In the genomic region with DNA sequence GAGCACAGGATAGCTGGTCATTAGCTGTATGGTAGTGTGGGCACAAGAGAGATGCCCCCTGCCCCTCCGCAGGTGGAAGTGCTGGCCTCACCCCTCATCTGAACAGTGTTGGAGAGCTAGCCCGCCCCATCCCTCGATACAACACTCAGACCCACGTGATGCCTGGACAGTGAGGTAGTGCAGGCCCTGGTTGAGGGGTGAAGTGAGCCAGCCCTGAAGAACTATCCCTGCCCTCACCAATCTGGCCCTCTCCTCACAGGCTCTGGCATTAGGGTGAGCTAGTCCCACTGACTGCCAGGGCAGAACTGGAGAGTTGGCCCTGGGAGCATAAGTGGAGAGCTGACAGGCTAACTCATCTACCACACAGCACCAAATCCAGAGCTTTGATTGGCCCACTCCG, we compare ENCODE assay signal across 22 mouse cellular contexts. TPM values are rescaled to one million over a fixed set of nuclear protein-coding genes. Genes with fewer than 3 reads are reported as not detected.
DNase-seq lines count a peak whose midpoint lies in the region; ATAC-seq and TF ChIP-seq lines count a peak whose summit lies in the region.
"Had no signal": no experiment of that assay in that cellular context is flagged by ENCODE, and none has a peak within 500 bp of the region (broad histone marks: within the 10 kb centered on the region; RNA-seq: fewer than 3 reads in every experiment).

No protein-coding gene starts in this region.

- H3K27ac ChIP-seq in forebrain, embryonic 15.5 days (replicated peaks), result no peak overlapping the region
- no peak overlapping the region for H3K27ac ChIP-seq in forebrain, embryonic 16.5 days (ENCODE audit: low read length)
- H3K27ac ChIP-seq in hindbrain, embryonic 11.5 days (ENCODE audit: low read depth, low read length), result no peak overlapping the region
- H3K27ac ChIP-seq in hindbrain, embryonic 13.5 days, result no peak overlapping the region
- H3K27ac ChIP-seq in lung, postnatal 0 days (ENCODE audit: low read length), result no peak overlapping the region
- H3K27ac ChIP-seq: embryonic facial prominence, embryonic 12.5 days; heart, adult 2 months; limb, embryonic 13.5 days; liver, embryonic 13.5 days had no signal

- TF ChIP-seq EP300 in lung, postnatal 0 days (IDR thresholded peaks at IDR 0.05), result no peak

- no peaks in the 10 kb centered on the region for H3K4me1 ChIP-seq in forebrain, embryonic 15.5 days
- H3K4me1 ChIP-seq in forebrain, embryonic 16.5 days (replicated peaks; ENCODE audit: control insufficient read depth, insufficient read depth, low read length), result no peaks in the 10 kb centered on the region
- no peaks in the 10 kb centered on the region for H3K4me1 ChIP-seq in hindbrain, embryonic 11.5 days (replicated peaks; ENCODE audit: control insufficient read depth, insufficient read depth, low read length)
- no peaks in the 10 kb centered on the region for H3K4me1 ChIP-seq in hindbrain, embryonic 13.5 days (replicated peaks)
- no peaks in the 10 kb centered on the region for H3K4me1 ChIP-seq in lung, postnatal 0 days (ENCODE audit: insufficient read depth, low read depth, low read length)
- H3K4me1 ChIP-seq: embryonic facial prominence, embryonic 12.5 days; limb, embryonic 13.5 days; liver, embryonic 13.5 days had no signal

- DNase-seq in hindbrain, embryonic 11.5 days (ENCODE audit: low spot score), result no peak
- no peak for DNase-seq in lung, postnatal 0 days (ENCODE audit: low spot score)
- DNase-seq in lung, postnatal 10 days, result no peak
- DNase-seq in right cerebral cortex, postnatal 4 days, result no peak
- DNase-seq: adrenal gland, postnatal 25 days; cerebellum, adult 9-10 months; gastrocnemius, postnatal 10 days; heart, adult 2 months; kidney, adult 8-10 months; kidney, postnatal 36 days; layer of hippocampus, postnatal 36 days; liver, embryonic 13.5 days; lung, adult 2 months; lung, postnatal 36 days; thymus, postnatal 25 days had no signal

- TF ChIP-seq CTCF in lung, postnatal 0 days (IDR thresholded peaks at IDR 0.05), result no peak

- no peaks in the 10 kb centered on the region for H3K9me3 ChIP-seq in forebrain, embryonic 15.5 days
- no peaks in the 10 kb centered on the region for H3K9me3 ChIP-seq in forebrain, embryonic 16.5 days (ENCODE audit: control insufficient read depth, low read length)
- no peaks in the 10 kb centered on the region for H3K9me3 ChIP-seq in hindbrain, embryonic 11.5 days (ENCODE audit: control insufficient read depth, low read length)
- no peaks in the 10 kb centered on the region; the same call in 1 of the 2 replicates for H3K9me3 ChIP-seq in hindbrain, embryonic 13.5 days
- H3K9me3 ChIP-seq in lung, postnatal 0 days (ENCODE audit: low read length), result no peaks in the 10 kb centered on the region
- H3K9me3 ChIP-seq: embryonic facial prominence, embryonic 12.5 days; limb, embryonic 13.5 days; liver, embryonic 13.5 days had no signal

- H3K4me2 ChIP-seq in forebrain, embryonic 15.5 days (replicated peaks), result no peak overlapping the region
- H3K4me2 ChIP-seq in forebrain, embryonic 16.5 days (ENCODE audit: low read length), result no peak overlapping the region
- H3K4me2 ChIP-seq in hindbrain, embryonic 11.5 days (replicated peaks; ENCODE audit: low read depth, low read length), result no peak overlapping the region
- H3K4me2 ChIP-seq in hindbrain, embryonic 13.5 days, result no peak overlapping the region
- no peak overlapping the region for H3K4me2 ChIP-seq in lung, postnatal 0 days (replicated peaks; ENCODE audit: low read depth, low read length)
- H3K4me2 ChIP-seq: embryonic facial prominence, embryonic 12.5 days; limb, embryonic 13.5 days; liver, embryonic 13.5 days had no signal

- H3K9ac ChIP-seq in forebrain, embryonic 15.5 days (replicated peaks), result no peak overlapping the region
- H3K9ac ChIP-seq in forebrain, embryonic 16.5 days (replicated peaks; ENCODE audit: low read depth, low read length), result no peak overlapping the region
- H3K9ac ChIP-seq in hindbrain, embryonic 11.5 days (ENCODE audit: low read depth, low read length), result no peak overlapping the region
- H3K9ac ChIP-seq in hindbrain, embryonic 13.5 days, result no peak overlapping the region
- no peak overlapping the region for H3K9ac ChIP-seq in lung, postnatal 0 days (replicated peaks; ENCODE audit: low read depth)
- H3K9ac ChIP-seq: embryonic facial prominence, embryonic 12.5 days; limb, embryonic 13.5 days; liver, embryonic 13.5 days had no signal

- no peak overlapping the region for H3K4me3 ChIP-seq in forebrain, embryonic 15.5 days
- H3K4me3 ChIP-seq in forebrain, embryonic 16.5 days (replicated peaks; ENCODE audit: low read length), result no peak overlapping the region
- H3K4me3 ChIP-seq in hindbrain, embryonic 11.5 days (ENCODE audit: low read depth, low read length), result no peak overlapping the region
- no peak overlapping the region for H3K4me3 ChIP-seq in hindbrain, embryonic 13.5 days
- H3K4me3 ChIP-seq in lung, postnatal 0 days (ENCODE audit: low read depth, low read length), result no peak overlapping the region
- H3K4me3 ChIP-seq: embryonic facial prominence, embryonic 12.5 days; heart, adult 2 months; limb, embryonic 13.5 days; liver, embryonic 13.5 days had no signal

- WGBS in forebrain, embryonic 15.5 days, result 90% methylated on average over 5 of the region's 5 CpGs
- 94% methylated on average over 5 of the region's 5 CpGs for WGBS in forebrain, embryonic 16.5 days
- 95% methylated on average over 5 of the region's 5 CpGs for WGBS in hindbrain, embryonic 11.5 days
- 93% methylated on average over 5 of the region's 5 CpGs for WGBS in hindbrain, embryonic 13.5 days
- 90% methylated on average over 5 of the region's 5 CpGs for WGBS in lung, postnatal 0 days

- no peaks in the 10 kb centered on the region for H3K27me3 ChIP-seq in forebrain, embryonic 15.5 days
- H3K27me3 ChIP-seq in forebrain, embryonic 16.5 days (replicated peaks; ENCODE audit: control insufficient read depth, insufficient read depth, low read length), result no peaks in the 10 kb centered on the region
- no peaks in the 10 kb centered on the region for H3K27me3 ChIP-seq in hindbrain, embryonic 11.5 days (ENCODE audit: control insufficient read depth, insufficient read depth, low read length)
- H3K27me3 ChIP-seq in hindbrain, embryonic 13.5 days, result no peaks in the 10 kb centered on the region
- no peaks in the 10 kb centered on the region for H3K27me3 ChIP-seq in lung, postnatal 0 days (replicated peaks; ENCODE audit: insufficient read depth, low read length)
- H3K27me3 ChIP-seq: embryonic facial prominence, embryonic 12.5 days; limb, embryonic 13.5 days; liver, embryonic 13.5 days had no signal

- ATAC-seq in forebrain, embryonic 15.5 days (replicated peaks), result peak; percentile 23; the same call in 1 of the 2 replicates
- no peak for ATAC-seq in forebrain, embryonic 16.5 days
- peak; percentile 27; the same call in 1 of the 2 replicates for ATAC-seq in hindbrain, embryonic 11.5 days (ENCODE audit: low FRiP score)
- no peak for ATAC-seq in hindbrain, embryonic 13.5 days (ENCODE audit: low FRiP score)
- peak; percentile 17; the same call in 1 of the 2 replicates for ATAC-seq in lung, postnatal 0 days
- ATAC-seq in monocyte, adult 5-6 weeks (replicated peaks; ENCODE audit: insufficient number of reproducible peaks, low FRiP score, low TSS enrichment, poor library complexity, severe bottlenecking), result peak; percentile 47; the same call in 1 of the 2 replicates
- ATAC-seq: CD4-positive, CD25-positive, alpha-beta regulatory T cell, adult 4 months had no signal

- H3K36me3 ChIP-seq in forebrain, embryonic 15.5 days, result no peaks in the 10 kb centered on the region
- peaks cover 3% of the 10 kb centered on the region; the same call in 1 of the 2 replicates for H3K36me3 ChIP-seq in forebrain, embryonic 16.5 days (ENCODE audit: control insufficient read depth, insufficient read depth)
- H3K36me3 ChIP-seq in hindbrain, embryonic 11.5 days (ENCODE audit: control insufficient read depth, insufficient read depth, low read length), result no peaks in the 10 kb centered on the region
- H3K36me3 ChIP-seq in hindbrain, embryonic 13.5 days, result no peaks in the 10 kb centered on the region
- no peaks in the 10 kb centered on the region for H3K36me3 ChIP-seq in lung, postnatal 0 days (ENCODE audit: insufficient read depth, low read length)
- H3K36me3 ChIP-seq: embryonic facial prominence, embryonic 12.5 days; liver, embryonic 13.5 days had no signal

RNA-seq across cellular contexts. Expression of a gene that starts 37.5 kb away (rescaled TPM):
- polyA plus RNA-seq in forebrain, embryonic 15.5 days (2015; fragmentation: Nextera tagmentation; extraction: Ambion mirVana), result 7.3 and 8.2 TPM in 2 replicates
- polyA plus RNA-seq in forebrain, embryonic 16.5 days (2015; fragmentation: Nextera tagmentation; extraction: Ambion mirVana), result 6.9 and 10.1 TPM in 2 replicates
- polyA plus RNA-seq in hindbrain, embryonic 11.5 days (2014; fragmentation: Nextera tagmentation; extraction: Ambion mirVana), result 4.3 and 4.8 TPM in 2 replicates
- polyA plus RNA-seq in hindbrain, embryonic 13.5 days (2015; fragmentation: Nextera tagmentation; extraction: Ambion mirVana), result 3.7 and 4.1 TPM in 2 replicates
- polyA plus RNA-seq in lung, postnatal 0 days (2015; fragmentation: Nextera tagmentation; extraction: Ambion mirVana), result 12.5 and 15.1 TPM in 2 replicates
- total RNA-seq in monocyte, adult 5-6 weeks (2017), result 58.5 to 87.8 TPM (median 76.6 TPM) in 3 replicates

Comparison
In these comparisons a context has a peak if more than half of its experiments do, and no peak if none do; other contexts are left out.
1. ATAC-seq: peak in forebrain, embryonic 15.5 days (single experiment), hindbrain, embryonic 11.5 days (single experiment), lung, postnatal 0 days (single experiment) and monocyte, adult 5-6 weeks (single experiment); none in forebrain, embryonic 16.5 days (single experiment) and hindbrain, embryonic 13.5 days (single experiment).